Mouse (Mus musculus): ENCODE data around the gene Ifit1.

The Ifit1 gene

DNA sequence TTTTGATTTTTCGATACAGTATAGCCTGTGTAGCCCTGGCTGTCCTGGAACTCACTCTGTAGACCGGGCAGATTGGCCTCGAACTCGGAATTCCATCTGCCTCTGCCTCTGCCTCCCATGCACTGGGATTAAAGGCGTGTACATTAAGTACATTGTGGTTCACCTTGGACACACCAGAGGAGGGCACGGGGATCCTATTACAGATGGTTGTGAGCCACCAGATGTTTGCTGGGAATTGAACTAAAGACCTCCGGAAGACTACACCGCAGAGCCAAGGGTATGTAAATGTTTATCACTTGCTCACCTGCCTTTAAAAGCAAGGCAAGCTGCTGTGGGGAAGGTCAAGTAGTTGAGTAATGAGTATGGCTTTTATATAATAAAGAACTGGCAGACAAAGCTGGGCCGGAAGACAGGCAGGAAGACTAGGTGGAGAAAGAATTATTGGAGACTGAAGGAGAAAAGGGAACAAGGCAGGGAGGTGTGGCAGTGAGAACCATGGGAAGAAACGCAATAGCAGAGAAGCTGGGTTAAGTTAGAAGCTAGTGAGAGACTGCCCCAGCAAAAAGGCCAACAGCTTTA lies 14.6 kb downstream of the Ifit1 start:
- no peak for ATAC-seq (ENCODE audit: low TSS enrichment)

DNA sequence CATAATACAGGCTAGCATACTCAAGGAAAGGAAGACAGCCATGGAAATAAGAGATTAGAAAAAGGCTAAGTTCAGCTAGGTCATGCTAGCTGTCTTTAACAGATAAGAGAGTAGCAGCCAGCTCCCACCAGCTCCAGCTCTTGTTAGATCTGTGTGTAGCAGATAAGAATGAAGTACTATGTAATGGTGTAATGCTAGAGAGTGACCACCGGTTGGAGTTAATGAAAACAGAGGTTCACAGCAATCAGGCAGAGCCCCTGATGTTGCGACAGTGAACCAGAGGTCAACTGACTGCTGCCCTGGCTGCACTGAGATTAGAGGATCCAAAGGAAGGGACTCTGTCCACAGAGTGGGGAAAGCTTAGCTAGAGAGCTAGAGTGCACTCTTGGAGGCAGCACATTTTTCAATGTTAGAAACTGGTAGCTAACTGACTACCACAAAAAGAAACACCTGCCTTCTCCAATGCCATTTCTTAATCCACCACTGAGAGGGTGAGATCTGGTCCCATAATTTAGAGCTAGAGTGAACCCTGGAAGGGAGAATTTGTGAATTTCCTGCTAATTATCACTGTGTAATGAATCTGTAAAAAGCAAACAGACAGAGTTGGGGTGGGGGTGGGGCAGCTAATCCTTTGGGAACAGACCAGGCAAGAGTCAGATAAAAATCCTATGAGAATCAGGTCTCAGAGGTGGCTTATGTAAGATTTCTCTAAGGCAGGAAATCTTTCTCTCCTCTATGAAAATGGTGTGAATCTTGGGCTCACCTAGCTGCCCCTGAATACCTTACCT lies 16.0 kb downstream of the Ifit1 start:
- ATAC-seq (ENCODE audit: low TSS enrichment) = no peak

DNA sequence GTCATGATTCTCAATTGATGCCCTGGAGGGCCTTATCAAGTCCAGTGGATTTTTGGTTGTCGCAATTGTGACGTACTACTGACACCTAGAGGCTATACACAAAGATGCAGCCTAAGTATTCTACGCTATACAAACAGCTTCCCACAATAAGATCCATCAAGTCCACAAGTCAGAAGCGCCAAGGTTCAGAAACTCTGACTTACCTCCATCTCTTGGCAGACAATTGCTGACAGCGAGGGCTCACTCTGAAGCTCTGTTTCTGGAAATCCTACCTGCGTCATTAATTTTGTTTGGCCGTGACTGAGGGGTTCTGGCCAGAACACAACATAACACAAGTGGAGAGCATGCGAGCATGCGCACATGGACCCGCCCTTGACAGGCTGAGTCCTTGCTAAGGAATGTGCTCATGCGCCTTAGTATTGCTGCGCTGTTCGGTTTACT lies 21.4 kb downstream of the Ifit1 start:
- ATAC-seq (ENCODE audit: low TSS enrichment) = peak; percentile 98

DNA sequence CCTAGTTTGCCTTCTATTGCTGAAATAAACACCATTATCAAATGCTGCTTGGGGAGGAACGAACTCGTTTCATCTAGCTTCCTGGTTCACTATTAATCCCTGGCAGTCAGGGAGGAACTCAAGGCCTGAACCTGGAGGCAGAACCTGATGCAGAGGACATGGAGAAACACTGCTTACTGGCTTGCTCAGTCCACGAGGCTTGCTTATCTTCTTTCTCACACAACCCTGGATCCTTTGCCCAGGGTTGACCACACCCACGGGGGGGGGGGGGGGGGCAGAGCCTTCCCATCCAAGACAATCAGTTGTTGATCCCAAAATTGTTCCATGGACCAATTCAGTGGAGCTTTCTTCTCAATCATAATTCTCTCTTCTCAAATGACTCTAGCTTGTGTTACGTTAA lies 22.1 kb downstream of the Ifit1 start:
- ATAC-seq (ENCODE audit: low TSS enrichment) = 0 out of 2 replicates have a peak, but pooled peaks have one; percentile 4

DNA sequence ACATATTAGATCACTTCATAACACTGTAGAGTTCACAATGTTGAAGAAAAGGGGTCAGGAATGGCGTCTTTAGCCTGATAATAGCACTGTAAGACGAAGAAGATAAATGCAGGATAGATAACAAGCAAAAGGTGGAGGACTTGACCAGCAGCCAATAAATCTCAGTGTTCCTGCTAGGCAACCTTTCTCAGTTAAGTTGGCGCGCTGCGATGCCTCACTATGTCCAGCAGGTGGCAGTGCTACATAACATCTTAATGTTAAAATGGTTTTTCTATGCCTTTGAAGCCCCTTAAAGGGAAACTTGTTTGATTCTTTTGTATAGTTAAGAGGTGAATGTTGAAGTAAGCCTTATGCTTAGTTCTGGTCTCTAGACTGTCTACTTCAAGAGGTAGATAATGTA lies 25.5 kb downstream of the Ifit1 start:
- no peak for ATAC-seq (ENCODE audit: low TSS enrichment)

DNA sequence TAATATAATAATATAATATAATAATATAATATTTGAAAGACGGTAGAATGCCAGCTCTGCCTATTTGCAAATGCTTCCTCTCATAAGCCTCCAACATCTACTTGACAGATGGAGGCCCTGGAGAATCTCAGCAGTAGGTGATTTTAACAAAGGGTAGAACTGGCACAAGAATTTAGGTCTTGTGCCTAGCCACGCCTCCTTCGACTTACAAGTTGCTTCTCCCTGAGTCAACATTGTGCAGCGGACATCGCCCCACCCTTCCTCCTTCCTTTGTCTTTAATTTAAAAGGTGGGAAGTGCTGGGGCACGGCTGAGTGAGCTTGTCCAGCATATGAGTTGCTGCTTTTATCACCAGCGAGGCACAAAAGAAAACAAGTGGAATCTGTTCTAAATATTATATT lies 32.8 kb downstream of the Ifit1 start:
- ATAC-seq (ENCODE audit: low TSS enrichment) = no peak

DNA sequence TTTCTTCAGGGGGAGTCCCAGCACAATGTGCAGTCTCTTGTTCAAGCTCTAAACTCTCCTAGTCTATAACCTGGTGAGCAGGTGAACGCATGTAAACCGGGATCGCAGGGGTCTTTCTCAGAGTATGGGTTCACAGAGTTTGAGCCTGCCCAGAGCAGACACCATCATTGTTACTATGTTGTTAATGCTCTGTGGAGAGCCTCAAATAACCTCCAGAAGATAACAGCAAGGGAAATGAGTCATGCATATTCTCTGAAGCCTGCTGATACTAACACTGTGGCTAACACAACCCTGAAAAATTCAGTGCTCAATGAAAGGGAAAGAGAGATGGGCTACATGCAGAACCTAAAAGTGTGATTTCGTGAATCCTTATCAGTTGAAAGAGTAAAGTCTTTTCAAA lies 37.8 kb downstream of the Ifit1 start:
- ATAC-seq (ENCODE audit: low TSS enrichment) = no peak

DNA sequence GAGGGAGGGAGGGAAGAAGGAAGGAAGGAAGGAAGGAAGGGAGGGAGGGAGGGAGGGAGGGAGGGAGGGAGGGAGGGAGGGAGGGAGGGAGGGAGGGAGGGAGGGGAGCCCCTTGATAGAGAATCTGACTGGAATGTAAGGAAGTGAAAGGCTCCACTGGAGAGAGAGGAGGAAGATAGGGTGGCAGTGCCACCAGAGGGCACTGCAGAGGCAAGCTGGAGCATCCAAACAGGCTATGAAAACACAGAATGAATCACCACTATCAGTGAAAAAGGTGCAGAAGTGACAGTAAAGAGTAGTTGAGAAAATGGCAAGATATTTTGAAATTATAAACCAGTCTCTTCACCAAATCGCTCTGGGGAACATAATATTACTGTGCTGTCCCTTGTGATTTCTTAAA lies 44.2 kb downstream of the Ifit1 start:
- ATAC-seq (ENCODE audit: low TSS enrichment) = peak; percentile 93

DNA sequence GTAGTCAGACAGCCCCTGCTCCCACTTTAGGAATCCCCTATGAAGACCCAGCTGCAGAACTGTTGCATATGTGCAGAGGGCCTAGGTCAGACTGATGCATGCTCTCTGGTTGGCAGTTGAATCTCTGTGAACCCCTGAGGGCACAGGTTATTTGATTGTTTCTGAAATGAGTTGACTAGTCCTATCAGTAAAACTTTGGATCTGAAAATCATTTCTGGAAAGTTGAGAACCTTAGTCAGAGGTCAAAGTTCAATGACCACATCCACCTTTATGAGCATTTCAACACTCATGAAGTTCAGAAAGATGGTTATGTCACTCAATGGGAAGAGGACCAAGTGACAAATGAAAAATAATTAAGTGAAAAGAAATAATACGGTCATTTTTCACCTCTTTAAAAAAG lies 44.9 kb downstream of the Ifit1 start:
- ATAC-seq (ENCODE audit: low TSS enrichment) = no peak

DNA sequence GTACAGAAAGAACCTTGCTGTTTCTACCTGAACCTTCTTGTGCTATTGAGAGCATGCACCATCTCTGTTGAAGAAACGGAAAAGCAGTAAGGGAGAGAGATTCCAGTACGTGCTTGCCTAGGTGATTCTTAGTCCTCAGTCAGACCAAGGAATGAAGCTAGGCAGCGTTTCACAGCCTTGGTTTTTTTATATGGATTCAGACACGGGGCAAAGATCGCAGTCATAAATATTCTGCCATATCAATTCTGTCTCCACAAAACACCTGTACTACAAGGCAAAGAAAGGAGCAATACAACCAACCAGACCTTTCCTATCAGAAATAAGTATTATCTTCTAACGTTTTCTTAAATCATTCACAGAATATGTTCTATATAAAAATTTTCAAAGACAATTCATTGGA lies 50.7 kb downstream of the Ifit1 start:
- ATAC-seq (ENCODE audit: low TSS enrichment) = no peak

DNA sequence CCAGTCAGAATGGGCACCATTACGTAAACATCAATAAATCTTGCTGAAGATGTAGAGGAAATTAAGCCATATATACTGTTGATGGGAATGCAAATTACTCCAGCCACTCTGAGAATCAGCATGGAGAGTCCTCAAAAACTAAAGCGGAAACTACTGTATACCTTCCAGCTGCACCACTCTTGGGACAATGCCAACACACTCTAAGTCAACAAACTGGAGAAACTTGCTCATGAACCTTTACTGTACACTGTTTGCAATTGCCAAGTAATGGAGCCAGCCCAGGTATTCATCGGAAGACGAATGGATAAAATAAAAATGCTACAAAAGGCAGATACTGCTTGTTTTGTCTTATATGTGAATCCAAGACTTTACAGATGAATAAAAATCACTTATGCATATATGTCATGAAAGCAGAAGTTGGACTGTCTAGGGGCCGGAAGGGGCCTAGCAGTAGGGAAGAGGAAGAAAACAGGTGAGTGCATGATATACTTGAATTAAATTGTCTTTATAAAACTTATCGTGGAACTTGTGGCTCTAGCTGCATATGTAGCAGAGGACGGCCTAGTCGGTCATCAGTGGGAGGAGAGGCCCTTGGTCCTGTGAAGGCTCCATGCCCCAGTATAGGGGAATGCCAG lies 55.8 kb downstream of the Ifit1 start:
- no peak for ATAC-seq (ENCODE audit: low TSS enrichment)

DNA sequence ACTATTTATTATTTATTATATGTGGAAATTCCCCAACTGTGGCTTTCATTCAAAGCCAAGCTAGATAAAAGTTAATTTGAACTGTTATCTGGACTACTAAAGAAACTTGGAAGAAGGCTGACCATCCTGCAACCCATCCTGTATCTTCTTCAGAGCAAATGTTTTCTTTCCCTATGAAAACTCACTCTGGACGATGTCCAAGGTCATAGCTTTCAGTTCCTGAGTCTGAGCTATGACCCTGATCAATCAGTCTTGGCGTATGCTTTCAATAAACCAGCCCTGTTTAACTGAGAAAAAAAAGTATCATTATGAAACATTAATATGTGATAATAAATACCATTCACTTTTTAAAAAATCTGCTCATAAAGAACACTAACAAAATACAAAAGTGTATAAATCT lies 56.8 kb downstream of the Ifit1 start:
- no peak for ATAC-seq (ENCODE audit: low TSS enrichment)

DNA sequence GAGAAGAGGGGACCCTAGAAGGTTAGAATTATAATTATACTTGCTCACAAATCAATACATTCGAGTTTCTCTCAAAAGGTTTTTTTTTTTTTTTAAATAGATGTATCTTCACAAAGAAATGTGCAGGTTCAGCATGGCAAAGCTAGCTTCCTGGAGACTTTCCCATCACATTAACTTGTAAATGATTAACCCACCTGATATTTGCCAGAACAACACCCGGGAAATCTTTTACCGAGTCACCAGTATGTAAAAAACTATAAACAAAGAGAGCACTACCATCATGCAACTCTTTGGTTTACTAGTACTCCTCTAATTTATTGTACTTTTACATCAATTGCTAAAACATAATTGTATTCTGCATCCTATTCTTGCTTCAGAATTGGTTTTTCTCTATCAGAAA lies 57.8 kb downstream of the Ifit1 start:
- no peak for ATAC-seq (ENCODE audit: low TSS enrichment)

DNA sequence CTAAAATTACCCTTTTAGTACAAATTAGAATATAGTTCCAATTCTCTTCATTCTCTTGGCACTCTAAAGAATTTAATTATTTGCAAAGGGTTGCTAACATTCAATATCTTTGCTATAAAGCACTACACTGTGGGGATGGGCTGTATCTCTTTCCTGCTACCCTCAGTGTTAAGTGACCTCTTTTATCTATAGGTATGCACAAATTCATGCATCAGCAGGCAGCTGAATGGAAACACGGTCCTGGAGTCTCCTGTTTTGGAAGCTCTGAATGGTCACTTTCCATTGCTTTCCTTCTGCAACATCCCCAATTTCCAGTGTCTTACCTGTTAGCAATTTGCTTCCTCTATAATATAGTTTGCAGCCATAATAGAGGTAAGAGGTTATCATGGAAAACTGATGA lies 58.2 kb downstream of the Ifit1 start:
- no peak for ATAC-seq (ENCODE audit: low TSS enrichment)

DNA sequence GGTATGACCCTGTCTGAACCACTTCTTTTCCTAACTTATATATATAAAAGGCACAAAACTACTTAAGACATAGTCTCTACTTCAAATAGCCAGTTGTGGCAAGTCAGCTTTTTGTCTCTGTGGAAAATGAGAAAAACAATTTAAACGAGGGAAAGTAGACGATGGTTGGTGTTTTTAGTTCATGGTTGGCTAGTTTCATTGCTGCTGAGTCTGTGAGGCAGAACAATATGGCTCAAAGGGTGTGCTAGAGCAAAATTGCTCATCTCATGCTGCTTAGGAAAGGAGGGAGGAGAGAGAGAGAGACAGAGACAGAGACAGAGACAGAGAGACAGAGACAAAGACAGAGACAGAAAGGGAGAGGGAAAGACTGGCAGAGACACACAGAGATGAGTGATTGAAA lies 58.6 kb downstream of the Ifit1 start:
- no peak for ATAC-seq (ENCODE audit: low TSS enrichment)
